Mouse (Mus musculus): ENCODE results near the gene Adamts2.

Gene Adamts2

GRCm38 (mm10) chr11:50622238-50622726 is 20.4 kb downstream of the Adamts2 start:
- in situ Hi-C loops (cut with MboI, MseI), result no loop called here

GRCm38 (mm10) chr11:50623806-50624205 is 21.9 kb downstream of the Adamts2 start:
- in situ Hi-C loops (cut with MboI, MseI), result no loop called here

GRCm38 (mm10) chr11:50624239-50624638 is 22.4 kb downstream of the Adamts2 start:
- in situ Hi-C loops (cut with MboI, MseI), result no loop called here

GRCm38 (mm10) chr11:50624720-50625119 is 22.8 kb downstream of the Adamts2 start:
- in situ Hi-C loops (cut with MboI, MseI), result no loop called here

GRCm38 (mm10) chr11:50628915-50629314 is 27.0 kb downstream of the Adamts2 start:
- in situ Hi-C loops (cut with MboI, MseI), result no loop called here

- in situ Hi-C loops (cut with MboI, MseI), result no loop called here
These were observed 28.6 kb downstream of the Adamts2 start for GRCm38 (mm10) chr11:50630462-50630861.

GRCm38 (mm10) chr11:50632270-50632669 is 30.4 kb downstream of the Adamts2 start:
- in situ Hi-C loops (cut with MboI, MseI), result no loop called here

- in situ Hi-C loops (cut with MboI, MseI), result no loop called here
These were observed 33.2 kb downstream of the Adamts2 start for GRCm38 (mm10) chr11:50635051-50635590.

- in situ Hi-C loops (cut with MboI, MseI), result no loop called here
These were observed 35.1 kb downstream of the Adamts2 start for GRCm38 (mm10) chr11:50637026-50637425.

GRCm38 (mm10) chr11:50638197-50638867 is 36.4 kb downstream of the Adamts2 start:
- in situ Hi-C loops (cut with MboI, MseI), result no loop called here

- in situ Hi-C loops (cut with MboI, MseI), result no loop called here
These were observed 37.0 kb downstream of the Adamts2 start for GRCm38 (mm10) chr11:50638868-50639220.

GRCm38 (mm10) chr11:50642583-50642982 is 40.7 kb downstream of the Adamts2 start:
- in situ Hi-C loops (cut with MboI, MseI), result no loop called here

- in situ Hi-C loops (cut with MboI, MseI), result no loop called here
These were observed 44.3 kb downstream of the Adamts2 start for GRCm38 (mm10) chr11:50646148-50646547.

- in situ Hi-C loops (cut with MboI, MseI), result no loop called here
These were observed 46.4 kb downstream of the Adamts2 start for GRCm38 (mm10) chr11:50648143-50648807.

- in situ Hi-C loops (cut with MboI, MseI), result no loop called here
These were observed 48.2 kb downstream of the Adamts2 start for GRCm38 (mm10) chr11:50650037-50650436.

GRCm38 (mm10) chr11:50653746-50654431 is 52.0 kb downstream of the Adamts2 start:
- in situ Hi-C loops (cut with MboI, MseI), result no loop called here

GRCm38 (mm10) chr11:50658826-50659225 is 56.9 kb downstream of the Adamts2 start:
- in situ Hi-C loops (cut with MboI, MseI), result no loop called here

- in situ Hi-C loops (cut with MboI, MseI), result no loop called here
These were observed 60.3 kb downstream of the Adamts2 start for GRCm38 (mm10) chr11:50662176-50662575.

- in situ Hi-C loops (cut with MboI, MseI), result no loop called here
These were observed 62.9 kb downstream of the Adamts2 start for GRCm38 (mm10) chr11:50664826-50665225.

GRCm38 (mm10) chr11:50669542-50670362 is 67.9 kb downstream of the Adamts2 start:
- in situ Hi-C loops (cut with MboI, MseI), result no loop called here

- in situ Hi-C loops (cut with MboI, MseI), result no loop called here
These were observed 68.5 kb downstream of the Adamts2 start for GRCm38 (mm10) chr11:50670363-50670725.
